Mouse (Mus musculus): Measurements from ENCODE around the gene Egfem1.

- TF ChIP-seq CTCF (IDR thresholded peaks at IDR 0.05; ENCODE audit: control insufficient read depth, insufficient read depth, insufficient read length): no peak
- no peak for TF ChIP-seq MYOG (IDR thresholded peaks at IDR 0.05; ENCODE audit: control insufficient read depth, extremely low read depth, insufficient read length)
- no peak for TF ChIP-seq USF1 (IDR thresholded peaks at IDR 0.05; ENCODE audit: low read depth)
- TF ChIP-seq MAX (IDR thresholded peaks at IDR 0.05): no peak
- no peak for TF ChIP-seq CEBPB (IDR thresholded peaks at IDR 0.05; ENCODE audit: low read depth)
- TF ChIP-seq MYOD1 (IDR thresholded peaks at IDR 0.05; ENCODE audit: control insufficient read depth, insufficient read length, low read depth): no peak
Measured at GRCm38 (mm10) chr3:29544056-29544455, 462.2 kb downstream of the Egfem1 start.
